Mouse (Mus musculus): ENCODE measurements around the gene Dync1h1. TPM values are rescaled to one million over a fixed set of nuclear protein-coding genes. Genes with fewer than 3 reads are reported as not detected.
A peak's percentile ranks its signal among the peaks of the same experiment; 100 is the strongest.
"Not testable (repeated sequence)": the region's sequence is repeated elsewhere in the genome, so short reads cannot be mapped to it uniquely, and the experiment has no call there.

The Dync1h1 gene
- total and polyA plus RNA-seq, 3 experiments: 111 to 168 (median 135) TPM

DNA sequence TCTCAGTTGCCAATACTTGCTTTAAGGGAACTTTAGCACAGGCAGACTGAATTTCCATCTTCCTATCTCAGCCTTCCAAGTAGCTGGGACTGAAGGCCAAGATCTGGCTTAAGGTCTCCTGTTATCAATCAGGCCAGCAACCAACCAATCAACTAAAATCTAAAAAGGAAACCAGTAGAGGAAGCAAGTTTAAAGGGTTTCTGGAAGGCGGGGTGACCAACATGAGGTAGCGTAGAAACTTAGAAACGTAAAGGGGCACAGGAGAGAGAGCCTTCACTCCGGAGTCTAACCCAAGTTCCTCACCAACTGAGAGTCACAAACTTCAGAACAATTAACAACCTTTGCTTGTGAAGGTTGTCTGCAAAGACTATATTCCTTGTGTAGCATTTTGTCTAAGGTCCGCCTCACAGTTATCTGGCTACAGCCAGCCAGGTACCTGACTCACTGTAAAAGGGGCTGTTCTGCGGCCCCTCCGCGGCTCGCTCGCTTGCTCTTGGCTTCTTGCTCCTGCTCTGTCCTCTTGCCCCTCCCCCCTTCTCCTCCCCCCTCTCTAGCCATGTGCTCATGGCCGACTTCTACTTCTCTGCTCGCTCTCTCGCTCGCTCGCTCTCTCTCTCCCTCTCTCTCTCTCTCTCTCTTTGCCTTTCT lies 97.4 kb downstream of the Dync1h1 start:
- H3K9ac ChIP-seq (ENCODE audit: low read depth, low read length): no peak overlapping the region
- peaks cover 2% of the 10 kb centered on the region; the same call in 1 of the 2 replicates for H3K79me2 ChIP-seq (replicated peaks; ENCODE audit: control insufficient read depth, insufficient read depth, low read length)
- H3K27ac ChIP-seq: no peak overlapping the region
- DNase-seq: no peak
- TF ChIP-seq CTCF (IDR thresholded peaks at IDR 0.05): no peak
- H3K36me3 ChIP-seq (ENCODE audit: control insufficient read depth, insufficient read depth, low read length): peaks cover 12% of the 10 kb centered on the region
- no peaks in the 10 kb centered on the region for H3K27me3 ChIP-seq (ENCODE audit: control insufficient read depth, insufficient read depth, low read length)
- 58% methylated on average over 15 of the region's 15 CpGs for WGBS
- peaks cover 4% of the 10 kb centered on the region for H3K4me1 ChIP-seq (ENCODE audit: control insufficient read depth, insufficient read depth, low read length)
- intact Hi-C loops (cut with DNase I): loop anchor here (1.0 kb wide), 1 partner anchor 251 kb away; the partner anchor contains the start of gene Ppp2r5c
- H3K4me3 ChIP-seq: no peak overlapping the region

DNA sequence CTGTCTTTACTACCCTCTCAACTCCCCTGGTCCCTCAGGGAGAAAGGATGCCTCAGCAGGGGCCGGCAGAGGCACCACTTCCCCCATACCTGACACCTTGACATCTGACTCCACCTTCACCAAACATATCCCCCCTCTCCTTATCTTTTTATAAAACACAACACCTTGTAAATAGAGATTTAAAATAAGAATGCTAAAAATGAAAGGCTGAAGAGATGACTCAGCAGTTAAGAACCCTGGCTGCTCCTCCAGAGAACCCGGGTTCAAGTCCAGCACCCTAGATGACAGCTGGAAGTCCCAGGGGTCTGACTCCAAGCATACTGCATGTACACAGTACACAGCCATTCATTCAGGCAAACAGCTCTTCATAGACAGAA lies 97.9 kb downstream of the Dync1h1 start:
- Histone ChIP-seq H3K9ac (ENCODE audit: low read depth, low read length) (no peak overlapping the region), H3K27me3 (ENCODE audit: control insufficient read depth, insufficient read depth, low read length) (no peaks in the 10 kb centered on the region), H3K27ac (no peak overlapping the region), H3K4me1 (ENCODE audit: control insufficient read depth, insufficient read depth, low read length) (peaks cover 4% of the 10 kb centered on the region), H3K4me3 (no peak overlapping the region), H3K79me2 (replicated peaks; ENCODE audit: control insufficient read depth, insufficient read depth, low read length) (peaks cover 2% of the 10 kb centered on the region; the same call in 1 of the 2 replicates), H3K36me3 (ENCODE audit: control insufficient read depth, insufficient read depth, low read length) (peaks cover 9% of the 10 kb centered on the region)
- TF ChIP-seq POLR2A (IDR thresholded peaks at IDR 0.05; ENCODE audit: insufficient read depth, low read depth, low read length): no peak
- no peak for TF ChIP-seq CTCF (IDR thresholded peaks at IDR 0.05)
- TF ChIP-seq EP300 (IDR thresholded peaks at IDR 0.05; ENCODE audit: insufficient read depth, low read depth, low read length): no peak
- intact Hi-C loops (cut with DNase I): no loop called here
- 38% methylated on average over 2 of the region's 2 CpGs for WGBS
- DNase-seq: no peak

DNA sequence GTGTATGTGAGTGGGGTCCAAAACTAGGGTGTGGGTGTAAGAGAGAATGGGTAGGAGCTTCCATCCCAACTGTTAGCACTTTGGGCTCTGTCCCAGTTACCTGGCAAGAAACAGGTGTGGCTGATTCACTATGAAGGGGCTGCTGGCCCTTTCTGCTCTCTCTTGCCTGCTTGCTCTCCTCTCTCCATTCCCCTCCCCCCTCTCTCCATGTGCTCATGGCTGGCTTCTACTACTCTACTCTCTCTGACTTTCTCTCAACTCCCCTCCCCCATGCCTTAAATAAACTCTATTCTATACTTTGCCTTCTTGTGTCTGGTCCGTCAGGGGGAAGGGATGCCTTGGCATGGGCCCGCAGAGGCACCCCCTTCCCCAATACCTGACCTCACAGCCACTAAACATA lies 99.5 kb downstream of the Dync1h1 start:
- H3K4me3 ChIP-seq: no peak overlapping the region
- no peak overlapping the region for H3K27ac ChIP-seq
- 86% methylated on average over 2 of the region's 2 CpGs for WGBS
- peaks cover 4% of the 10 kb centered on the region for H3K4me1 ChIP-seq (ENCODE audit: control insufficient read depth, insufficient read depth, low read length)
- intact Hi-C loops (cut with DNase I): no loop called here
- no peak for DNase-seq
- TF ChIP-seq EP300 (IDR thresholded peaks at IDR 0.05; ENCODE audit: insufficient read depth, low read depth, low read length): no peak
- TF ChIP-seq CTCF (IDR thresholded peaks at IDR 0.05): no peak
- H3K79me2 ChIP-seq (replicated peaks; ENCODE audit: control insufficient read depth, insufficient read depth, low read length): peaks cover 2% of the 10 kb centered on the region; the same call in 1 of the 2 replicates
- H3K27me3 ChIP-seq (ENCODE audit: control insufficient read depth, insufficient read depth, low read length): no peaks in the 10 kb centered on the region
- no peaks in the 10 kb centered on the region for H3K36me3 ChIP-seq (ENCODE audit: control insufficient read depth, insufficient read depth, low read length)
- H3K9ac ChIP-seq (ENCODE audit: low read depth, low read length): no peak overlapping the region

DNA sequence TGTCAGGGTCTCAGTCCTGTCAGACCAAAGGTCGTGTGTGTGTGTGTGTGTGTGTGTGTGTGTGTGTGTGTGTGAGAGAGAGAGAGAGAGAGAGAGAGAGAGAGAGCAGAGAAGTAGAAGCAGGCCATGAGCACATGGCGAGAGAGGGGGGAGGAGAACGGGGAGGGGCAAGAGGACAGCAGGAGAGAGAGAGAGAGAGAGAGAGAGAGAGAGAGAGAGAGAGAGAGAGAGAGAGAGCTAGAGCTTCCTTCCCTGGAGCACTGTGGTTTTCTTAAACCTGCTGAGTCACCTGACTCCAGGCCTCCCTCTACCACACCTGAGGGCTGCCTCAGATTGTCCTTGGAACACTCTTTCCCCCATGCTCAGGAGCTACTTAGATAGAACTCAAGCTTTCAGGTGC lies 100.1 kb downstream of the Dync1h1 start:
- H3K79me2 ChIP-seq (replicated peaks; ENCODE audit: control insufficient read depth, insufficient read depth, low read length); DNase-seq; H3K4me3 ChIP-seq; H3K4me1 ChIP-seq (ENCODE audit: control insufficient read depth, insufficient read depth, low read length); H3K27ac ChIP-seq; intact Hi-C loops (cut with DNase I); H3K9ac ChIP-seq (ENCODE audit: low read depth, low read length); H3K27me3 ChIP-seq (ENCODE audit: control insufficient read depth, insufficient read depth, low read length); H3K36me3 ChIP-seq (ENCODE audit: control insufficient read depth, insufficient read depth, low read length): not testable (repeated sequence)
- WGBS: 56% methylated on average over 3 of the region's 3 CpGs

DNA sequence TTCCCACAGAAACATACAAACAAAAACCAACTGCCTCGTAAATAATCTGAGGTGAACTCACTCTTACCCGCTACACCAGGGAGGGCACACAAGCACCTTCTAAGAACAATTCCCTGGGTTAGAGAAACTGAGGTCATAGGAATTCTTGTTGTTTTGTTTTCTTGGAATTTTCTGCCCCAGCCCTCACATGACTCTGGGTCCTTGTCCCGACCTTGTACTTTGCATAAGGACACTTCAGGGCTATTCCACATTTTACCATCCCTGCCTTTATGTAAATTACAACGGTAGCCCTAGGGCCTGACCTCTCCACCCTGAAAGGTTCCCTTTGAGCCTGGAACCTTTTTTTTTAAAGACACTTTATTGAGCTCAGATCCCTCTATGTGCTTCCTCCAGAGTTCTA lies 101.3 kb downstream of the Dync1h1 start, which contains the start of gene Hsp90aa1:
Hsp90aa1 (minus strand) TSS at position 173 of the 400 bp plus-strand sequence.
- 48% methylated on average over 4 of the region's 4 CpGs for WGBS
- no peak for DNase-seq
- Histone ChIP-seq H3K4me1 (ENCODE audit: control insufficient read depth, insufficient read depth, low read length) (peaks cover 3% of the 10 kb centered on the region), H3K4me3 (no peak within 1 kb of the TSS), H3K9ac (ENCODE audit: low read depth, low read length) (peak within 1 kb of the TSS; percentile 60), H3K36me3 (ENCODE audit: control insufficient read depth, insufficient read depth, low read length) (no peaks in the 10 kb centered on the region), H3K27me3 (ENCODE audit: control insufficient read depth, insufficient read depth, low read length) (no peaks in the 10 kb centered on the region), H3K27ac (no peak within 1 kb of the TSS), H3K79me2 (replicated peaks; ENCODE audit: control insufficient read depth, insufficient read depth, low read length) (no peaks in the 10 kb centered on the region)
- TF ChIP-seq CTCF (IDR thresholded peaks at IDR 0.05): no peak
- no peak for TF ChIP-seq EP300 (IDR thresholded peaks at IDR 0.05; ENCODE audit: insufficient read depth, low read depth, low read length)
- no peak for TF ChIP-seq POLR2A (IDR thresholded peaks at IDR 0.05; ENCODE audit: insufficient read depth, low read depth, low read length)
- intact Hi-C loops (cut with DNase I): loop anchor here (2.0 kb wide), 3 partner anchors 36 to 284 kb away; no protein-coding TSS in a partner anchor

DNA sequence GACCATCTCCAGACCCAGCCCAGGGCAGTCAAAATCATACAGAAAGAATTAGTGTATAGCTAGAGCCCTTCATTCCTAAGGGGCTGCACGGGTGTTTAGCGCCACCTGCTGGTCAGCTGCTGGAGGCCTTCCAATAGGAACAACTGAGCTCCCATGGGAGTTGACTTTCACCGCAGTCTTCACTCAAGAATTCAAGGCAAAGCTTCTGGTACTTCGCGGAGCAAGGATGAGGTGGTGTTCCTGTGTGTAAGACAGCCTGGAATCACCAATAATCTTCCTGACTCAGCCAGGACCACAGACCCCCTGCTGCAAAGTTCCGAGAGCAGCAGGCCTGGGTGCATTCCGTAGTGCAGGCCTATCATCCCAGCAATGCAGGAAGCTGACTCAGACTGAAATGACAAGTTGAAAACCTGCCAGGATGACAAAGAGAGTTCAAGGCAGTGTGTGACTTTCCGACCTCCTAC lies 101.8 kb downstream of the Dync1h1 start:
- DNase-seq: peak; percentile 86 to 90
- Histone ChIP-seq H3K4me3 (no peak overlapping the region), H3K36me3 (ENCODE audit: control insufficient read depth, insufficient read depth, low read length) (no peaks in the 10 kb centered on the region), H3K4me1 (ENCODE audit: control insufficient read depth, insufficient read depth, low read length) (peaks cover 3% of the 10 kb centered on the region), H3K79me2 (replicated peaks; ENCODE audit: control insufficient read depth, insufficient read depth, low read length) (no peaks in the 10 kb centered on the region), H3K9ac (ENCODE audit: low read depth, low read length) (peak overlapping the region; percentile 60), H3K27ac (no peak overlapping the region), H3K27me3 (ENCODE audit: control insufficient read depth, insufficient read depth, low read length) (no peaks in the 10 kb centered on the region)
- WGBS: 8% methylated on average over 8 of the region's 8 CpGs
- intact Hi-C loops (cut with DNase I): loop anchor here (2.0 kb wide), 3 partner anchors 36 to 284 kb away; no protein-coding TSS in a partner anchor
- peak; percentile 52; the same call in 1 of the 2 replicates for TF ChIP-seq EP300 (IDR thresholded peaks at IDR 0.05; ENCODE audit: insufficient read depth, low read depth, low read length)
- TF ChIP-seq POLR2A (IDR thresholded peaks at IDR 0.05; ENCODE audit: insufficient read depth, low read depth, low read length): no peak
- TF ChIP-seq CTCF (IDR thresholded peaks at IDR 0.05): no peak
